Mouse (Mus musculus) thymus, adult 2 months (tissue): ENCODE data around the gene Scn1b.

Experiments
- CTCF ChIP-seq: fragments of 200-500 bp; IDR thresholded peaks from 2 replicates; pipeline ENCODE4 v1.5.1; 2012; ENCODE audit warnings: mild to moderate bottlenecking, control low read depth, low read length, moderate library complexity, borderline replicate concordance; ENCODE audit not compliant: control insufficient read depth, poor library complexity, insufficient read depth; ENCODE audit errors: extremely low read depth
- POLR2A ChIP-seq: fragments of 200-500 bp; IDR thresholded peaks from 2 replicates; pipeline ENCODE4 v1.6.1; 2012; ENCODE audit warnings: mild to moderate bottlenecking, low read length, control low read depth, moderate library complexity; ENCODE audit not compliant: control insufficient read depth, poor library complexity, insufficient read depth; ENCODE audit errors: extremely low read depth

GRCm38 (mm10) chr7:31122641-31123631 is 3.9 kb downstream of the Scn1b start:
- no peak for TF ChIP-seq CTCF
- no peak for TF ChIP-seq POLR2A
